Mouse (Mus musculus) heart, embryonic 15.5 days (tissue): ENCODE results near the gene Hpd. TPM values are rescaled to one million over a fixed set of nuclear protein-coding genes. Genes with fewer than 3 reads are reported as not detected.

ENCODE experiments used
- polyA plus RNA-seq: library from polyadenylated mRNA; unstranded; fragments of >200 nt; fragmentation: Nextera tagmentation; extraction: Ambion mirVana; gene quantifications from 2 replicates; pipeline ENCODE4 v1.2.1, GENCODE M21; 2015

The Hpd gene
- polyA plus RNA-seq, 1 experiment from 2014 or later: not detected

Other genes starting within 250 kb of the Hpd start
- 23.9 and 29.0 TPM in 2 replicates for gene Kdm2b, start 192.9 kb downstream of the Hpd start, polyA plus RNA-seq
- gene Orai1, start 167.7 kb downstream of the Hpd start, polyA plus RNA-seq: 17.3 and 19.0 TPM in 2 replicates
- gene Morn3, start 135.7 kb downstream of the Hpd start, polyA plus RNA-seq: not detected in 2 replicates
- 11.3 and 13.0 TPM in 2 replicates for gene Tmem120b, start 114.3 kb downstream of the Hpd start, polyA plus RNA-seq
- gene Rhof, start 50.0 kb downstream of the Hpd start, polyA plus RNA-seq: 1.5 and 3.1 TPM in 2 replicates
- gene Setd1b, start 40.5 kb downstream of the Hpd start, polyA plus RNA-seq: 6.0 and 6.9 TPM in 2 replicates
- 54.9 and 66.7 TPM in 2 replicates for gene Psmd9, start 13.3 kb downstream of the Hpd start, polyA plus RNA-seq
- gene Wdr66, start 69.4 kb upstream of the Hpd start, polyA plus RNA-seq: 2.1 and 3.5 TPM in 2 replicates
- 12.4 and 15.4 TPM in 2 replicates for gene Bcl7a, start 161.1 kb upstream of the Hpd start, polyA plus RNA-seq
- gene Mlxip, start 212.1 kb upstream of the Hpd start, polyA plus RNA-seq: 9.1 and 14.4 TPM in 2 replicates